ENCODE assay signal across 13 mouse cellular contexts in genomic region chr4:82316168-82316567, GRCm38 (mm10).
A peak's percentile ranks its signal among the peaks of the same experiment; 100 is the strongest.
DNase-seq lines count a peak whose midpoint lies in the region; ATAC-seq and TF ChIP-seq lines count a peak whose summit lies in the region.
"Had no signal": no experiment of that assay in that cellular context is flagged by ENCODE, and none has a peak within 500 bp of the region (broad histone marks: within the 10 kb centered on the region; RNA-seq: fewer than 3 reads in every experiment).

No protein-coding gene starts in this region.

- peaks cover 3% of the 10 kb centered on the region; the same call in 1 of the 2 replicates for H3K4me1 ChIP-seq in cerebellum, adult 2 months (ENCODE audit: control insufficient read depth, insufficient read depth, low read length)
- peaks cover 7 to 27% of the 10 kb centered on the region in 2 experiments for H3K4me1 ChIP-seq in heart, embryonic 14.5 days (ENCODE audit: control insufficient read depth in 2 of 2, insufficient read depth in 2 of 2, low read length in 2 of 2)

- 0 out of 2 replicates have a peak overlapping the region, but pooled peaks have one; percentile 11 for H3K4me2 ChIP-seq in heart, embryonic 14.5 days (ENCODE audit: low read length)
- H3K4me2 ChIP-seq: lung, embryonic 15.5 days had no signal

- H3K9ac ChIP-seq in heart, embryonic 14.5 days (ENCODE audit: low read length) = no peak overlapping the region
- H3K9ac ChIP-seq: lung, embryonic 15.5 days had no signal

- H3K27me3 ChIP-seq in cerebellum, adult 2 months (ENCODE audit: control insufficient read depth, insufficient read depth, low read length) = no peaks in the 10 kb centered on the region
- no peaks in the 10 kb centered on the region for H3K27me3 ChIP-seq in heart, embryonic 14.5 days (ENCODE audit: control insufficient read depth, insufficient read depth, low read length)
- H3K27me3 ChIP-seq: lung, embryonic 15.5 days had no signal

- TF ChIP-seq CTCF in cerebellum, adult 2 months (IDR thresholded peaks at IDR 0.05; ENCODE audit: borderline replicate concordance, insufficient read depth, low read depth, low read length) = no peak

- no peaks in the 10 kb centered on the region for H3K9me3 ChIP-seq in heart, embryonic 14.5 days (ENCODE audit: control insufficient read depth, low read length)
- H3K9me3 ChIP-seq: lung, embryonic 15.5 days had no signal

- peak; percentile 41 to 60 for DNase-seq in cerebellum, adult 2 months
- DNase-seq in cerebellum, adult 11-12 months = no peak
- DNase-seq in lung, postnatal 36 days = peak; percentile 46
- DNase-seq in lung, postnatal 10 days = no peak
- DNase-seq in spleen, postnatal 14 days (ENCODE audit: low spot score in 2 of 2) = no peak
- no peak for DNase-seq in right cerebral cortex, adult 18-20 months
- no peak for DNase-seq in kidney, postnatal 4 days
- DNase-seq: B cell, adult 2 months; gastrocnemius, postnatal 25 days; midbrain, embryonic 14.5 days; right cerebral cortex, postnatal 25 days had no signal

- no peak overlapping the region for H3K4me3 ChIP-seq in cerebellum, adult 2 months (replicated peaks; ENCODE audit: insufficient read depth, low read depth, low read length)
- no peak overlapping the region for H3K4me3 ChIP-seq in heart, embryonic 14.5 days (ENCODE audit: control insufficient read depth in 1 of 2, insufficient read depth in 1 of 2, low read depth in 1 of 2, low read length in 2 of 2)
- H3K4me3 ChIP-seq: lung, embryonic 15.5 days had no signal

- 31% methylated on average over 6 of the region's 6 CpGs for WGBS in cerebellum, adult 2 months
- 14% methylated on average over 6 of the region's 6 CpGs for WGBS in heart, embryonic 14.5 days

- H3K36me3 ChIP-seq in heart, embryonic 14.5 days (ENCODE audit: control insufficient read depth, insufficient read depth, low read length) = peaks cover 50% of the 10 kb centered on the region

- no peak for TF ChIP-seq POLR2A in cerebellum, adult 2 months (IDR thresholded peaks at IDR 0.05; ENCODE audit: borderline replicate concordance, insufficient read depth, low read length)

- ATAC-seq in heart, embryonic 14.5 days (ENCODE audit: insufficient number of reproducible peaks, insufficient read depth, low FRiP score, low read depth) = peak; percentile 67; the same call in 1 of the 2 replicates

- H3K27ac ChIP-seq in cerebellum, adult 2 months (ENCODE audit: insufficient read depth, low read length) = no peak overlapping the region
- H3K27ac ChIP-seq in heart, embryonic 14.5 days (replicated peaks in 1 of 2; ENCODE audit: control insufficient read depth in 1 of 2, insufficient read depth in 1 of 2, low read depth in 2 of 2, low read length in 2 of 2) = peak overlapping the region; percentile 65 to 83
- H3K27ac ChIP-seq: lung, embryonic 15.5 days had no signal

Comparison
In these comparisons a context has a peak if more than half of its experiments do, and no peak if none do; other contexts are left out.
1. DNase-seq: peak in cerebellum, adult 2 months (2 of 2) and lung, postnatal 36 days (single experiment); none in cerebellum, adult 11-12 months (single experiment), lung, postnatal 10 days (single experiment), spleen, postnatal 14 days (0 of 2), right cerebral cortex, adult 18-20 months (single experiment) and kidney, postnatal 4 days (0 of 2).